Mouse (Mus musculus) liver, embryonic 11.5 days (tissue): ENCODE data around the gene Tet1. TPM values are rescaled to one million over a fixed set of nuclear protein-coding genes. Genes with fewer than 3 reads are reported as not detected.

Experiments
- ATAC-seq: fragments of 200-750 bp; cut with Nextera tagmentation; replicated peaks from 2 replicates; pipeline ENCODE4 v1.8.0; 2017; ENCODE audit warnings: moderate number of reproducible peaks, mild to moderate bottlenecking, moderate TSS enrichment, moderate library complexity; ENCODE audit not compliant: low FRiP score
- DNase-seq: peaks from one replicate; pipeline ENCODE4 v3.0.0-alpha.2; 2017; ENCODE audit warnings: low spot score
- H3K27ac ChIP-seq: fragments of 300-500 bp; sonication (generic); 2 replicates; pipeline ENCODE4 v1.5.1; 2014; ENCODE audit warnings: mild to moderate bottlenecking, low read depth, low read length, control low read depth
- H3K27me3 ChIP-seq: fragments of 300-500 bp; sonication (generic); replicated peaks from 2 replicates; pipeline ENCODE4 v1.6.1; 2014; ENCODE audit warnings: low read length, mixed read lengths; ENCODE audit not compliant: control insufficient read depth, insufficient read depth
- H3K36me3 ChIP-seq: fragments of 300-500 bp; sonication (generic); 2 replicates; pipeline ENCODE4 v1.6.1; 2014; ENCODE audit warnings: mild to moderate bottlenecking, low read length, moderate library complexity, mixed read lengths; ENCODE audit not compliant: control insufficient read depth, insufficient read depth
- H3K4me1 ChIP-seq: fragments of 300-500 bp; sonication (generic); replicated peaks from 2 replicates; pipeline ENCODE4 v1.6.1; 2014; ENCODE audit warnings: low read length, mixed read lengths; ENCODE audit not compliant: control insufficient read depth, insufficient read depth
- H3K4me2 ChIP-seq: fragments of 300-500 bp; sonication (generic); 2 replicates; pipeline ENCODE4 v1.6.1; 2014; ENCODE audit warnings: mild to moderate bottlenecking, control low read depth, moderate library complexity
- H3K4me3 ChIP-seq: fragments of 300-500 bp; sonication (generic); 2 replicates; pipeline ENCODE4 v1.5.1; 2014; ENCODE audit warnings: low read depth, low read length, control low read depth
- H3K9ac ChIP-seq: fragments of 300-500 bp; sonication (generic); 2 replicates; pipeline ENCODE4 v1.6.1; 2014; ENCODE audit warnings: low read depth, low read length, control low read depth
- H3K9me3 ChIP-seq: fragments of 300-500 bp; sonication (generic); 2 replicates; pipeline ENCODE4 v1.6.1; 2016; ENCODE audit warnings: low read length, inconsistent platforms, mixed read lengths; ENCODE audit not compliant: control insufficient read depth
- WGBS: fragments of 180-500 bp; shearing (Covaris S2); extraction: QIAGEN DNeasy Blood & Tissue Kit; methylation state at CpG from one replicate; pipeline ENCODE4 v1.1.7; 2014; 5-methylcytosine and 5-hydroxymethylcytosine counted together
- polyA plus RNA-seq: library from polyadenylated mRNA; unstranded; fragments of >200 nt; fragmentation: Nextera tagmentation; extraction: Ambion mirVana; gene quantifications from 2 replicates; pipeline ENCODE4 v1.2.1, GENCODE M21; 2014

Gene Tet1
- polyA plus RNA-seq, 1 experiment from 2014 or later, result 12.9 TPM

DNA sequence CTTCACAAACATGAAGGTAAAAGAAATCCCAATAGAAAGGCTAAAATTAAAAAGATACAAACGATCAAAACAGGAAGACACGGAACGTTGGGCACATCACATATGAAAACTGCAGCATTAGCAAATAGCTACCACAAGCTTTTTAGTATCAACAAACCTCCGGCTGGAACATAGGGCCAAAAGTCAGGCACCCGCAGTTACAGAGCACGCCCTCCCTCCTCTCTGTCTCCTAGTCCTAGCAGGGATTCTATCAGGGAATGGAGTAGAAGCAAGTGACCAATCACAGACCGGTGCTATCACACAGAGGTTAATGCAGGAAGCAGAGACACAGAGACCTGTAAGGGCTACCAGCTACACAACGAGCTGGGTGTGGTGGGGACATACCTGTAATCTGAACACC is 84.3 kb downstream of the Tet1 start:
- H3K9ac ChIP-seq, result no peak overlapping the region

DNA sequence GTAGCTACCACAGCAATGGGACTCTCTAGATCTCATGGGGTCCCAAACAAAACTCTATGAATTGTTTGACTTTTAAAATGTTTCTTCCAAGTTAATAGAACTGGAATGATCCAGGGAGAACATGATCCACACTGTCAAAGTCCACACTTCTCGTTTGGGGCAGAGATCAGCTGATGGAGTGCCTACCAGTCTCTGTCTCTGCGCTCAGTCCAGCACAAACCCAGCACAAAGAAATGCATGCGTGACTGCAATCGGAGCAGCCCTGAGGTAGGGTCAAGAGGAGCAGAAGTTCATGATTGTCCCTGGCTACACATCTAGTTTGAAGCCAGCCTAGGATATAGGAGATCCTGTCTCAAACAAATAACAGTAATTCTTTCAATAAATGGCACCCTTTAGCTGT is 85.4 kb downstream of the Tet1 start:
- Histone ChIP-seq H3K9ac (no peak overlapping the region), H3K4me1 (no peaks in the 10 kb centered on the region), H3K27ac (no peak overlapping the region), H3K4me3 (no peak overlapping the region), H3K27me3 (no peaks in the 10 kb centered on the region), H3K9me3 (no peaks in the 10 kb centered on the region), H3K4me2 (no peak overlapping the region), H3K36me3 (peaks cover 3% of the 10 kb centered on the region; the same call in 1 of the 2 replicates)
- DNase-seq (no peak), ATAC-seq (no peak)
- 83% methylated on average over 4 of the region's 4 CpGs for WGBS

More for the DNA sequence above, 84.3 kb downstream of the Tet1 start:
- no peak overlapping the region for H3K4me2 ChIP-seq
- no peaks in the 10 kb centered on the region for H3K27me3 ChIP-seq
- H3K9me3 ChIP-seq, result no peaks in the 10 kb centered on the region
- H3K4me3 ChIP-seq, result no peak overlapping the region
- WGBS, result 80% methylated on average over 8 of the region's 8 CpGs
- H3K36me3 ChIP-seq, result peaks cover 3% of the 10 kb centered on the region; the same call in 1 of the 2 replicates
- H3K27ac ChIP-seq, result no peak overlapping the region
- DNase-seq, result no peak
- no peak for ATAC-seq
- no peaks in the 10 kb centered on the region for H3K4me1 ChIP-seq

DNA sequence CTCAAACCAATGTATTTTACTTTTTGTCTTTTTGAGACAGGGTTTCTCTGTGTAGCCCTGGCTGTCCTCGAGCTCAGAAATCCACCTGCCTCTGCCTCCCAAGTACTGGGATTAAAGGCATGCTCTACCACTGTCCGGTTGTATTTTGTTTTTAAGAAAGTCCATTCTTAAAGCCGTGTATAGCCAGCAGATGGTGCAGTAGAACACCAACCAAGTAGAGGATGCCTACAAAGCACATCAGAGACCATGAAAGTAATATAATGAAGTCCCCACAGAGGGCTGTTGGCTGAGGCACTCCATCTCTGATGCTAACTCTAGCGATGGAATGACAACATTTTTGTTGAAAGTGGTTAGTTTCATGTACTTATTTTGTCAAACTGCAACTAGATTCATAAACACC is 98.8 kb downstream of the Tet1 start:
- H3K36me3 ChIP-seq, result peaks cover 8% of the 10 kb centered on the region; the same call in 1 of the 2 replicates
- H3K4me3 ChIP-seq, result no peak overlapping the region
- no peaks in the 10 kb centered on the region for H3K4me1 ChIP-seq
- no peaks in the 10 kb centered on the region for H3K9me3 ChIP-seq
- H3K4me2 ChIP-seq, result no peak overlapping the region
- DNase-seq (no peak), ATAC-seq (no peak)
- no peak overlapping the region for H3K9ac ChIP-seq
- WGBS, result 72% methylated on average over 4 of the region's 4 CpGs
- no peaks in the 10 kb centered on the region for H3K27me3 ChIP-seq
- H3K27ac ChIP-seq, result no peak overlapping the region

DNA sequence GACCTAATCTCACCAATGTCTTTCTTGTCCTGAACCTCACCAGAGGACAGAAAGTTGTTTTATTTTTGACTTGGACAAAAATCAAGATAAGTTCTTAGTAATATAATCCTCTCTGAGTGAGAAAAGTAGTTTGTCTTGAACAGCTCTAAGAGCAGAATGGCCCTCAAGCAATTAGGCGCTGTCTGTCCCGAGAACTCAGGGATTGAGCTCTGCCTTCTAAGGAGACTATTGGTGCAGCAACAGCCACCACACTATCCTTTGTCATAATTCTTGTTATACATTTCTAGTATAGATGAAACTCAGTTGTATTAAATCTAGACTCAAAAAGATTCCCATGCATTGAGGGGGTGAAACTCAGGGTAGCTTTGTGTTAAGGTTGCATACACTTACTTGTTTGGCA is 100.0 kb downstream of the Tet1 start:
- H3K27ac ChIP-seq, result no peak overlapping the region
- ATAC-seq (no peak), DNase-seq (no peak)
- H3K4me2 ChIP-seq, result no peak overlapping the region
- peaks cover 8% of the 10 kb centered on the region; the same call in 1 of the 2 replicates for H3K36me3 ChIP-seq
- H3K9me3 ChIP-seq, result no peaks in the 10 kb centered on the region
- WGBS, result 94% methylated on average over 2 of the region's 2 CpGs
- no peak overlapping the region for H3K4me3 ChIP-seq
- H3K4me1 ChIP-seq, result no peaks in the 10 kb centered on the region
- no peaks in the 10 kb centered on the region for H3K27me3 ChIP-seq
- no peak overlapping the region for H3K9ac ChIP-seq

DNA sequence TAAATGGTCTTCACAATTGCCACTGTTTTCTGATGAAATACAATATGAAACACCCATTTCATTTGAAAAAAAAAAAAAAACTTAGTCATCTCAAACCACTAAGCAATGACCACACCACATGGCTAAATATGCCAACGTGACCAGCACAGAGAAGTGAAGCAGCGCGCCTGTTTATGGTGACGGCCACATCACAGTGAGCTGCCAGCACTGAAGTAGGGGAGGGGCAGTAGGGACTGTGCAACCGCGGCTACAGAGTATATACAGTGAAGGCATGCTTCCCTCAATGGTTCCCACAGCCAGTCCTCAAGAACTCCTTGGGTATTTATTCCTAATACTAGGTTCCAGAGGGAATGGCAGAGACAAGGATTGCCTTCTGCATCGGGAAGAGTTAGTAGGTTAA is 100.5 kb downstream of the Tet1 start:
- no peak for ATAC-seq
- Histone ChIP-seq H3K4me3 (no peak overlapping the region), H3K27ac (no peak overlapping the region), H3K9ac (no peak overlapping the region), H3K36me3 (peaks cover 8% of the 10 kb centered on the region; the same call in 1 of the 2 replicates), H3K27me3 (no peaks in the 10 kb centered on the region), H3K9me3 (no peaks in the 10 kb centered on the region), H3K4me2 (no peak overlapping the region), H3K4me1 (no peaks in the 10 kb centered on the region)
- DNase-seq, result no peak
- WGBS, result 89% methylated on average over 7 of the region's 7 CpGs

DNA sequence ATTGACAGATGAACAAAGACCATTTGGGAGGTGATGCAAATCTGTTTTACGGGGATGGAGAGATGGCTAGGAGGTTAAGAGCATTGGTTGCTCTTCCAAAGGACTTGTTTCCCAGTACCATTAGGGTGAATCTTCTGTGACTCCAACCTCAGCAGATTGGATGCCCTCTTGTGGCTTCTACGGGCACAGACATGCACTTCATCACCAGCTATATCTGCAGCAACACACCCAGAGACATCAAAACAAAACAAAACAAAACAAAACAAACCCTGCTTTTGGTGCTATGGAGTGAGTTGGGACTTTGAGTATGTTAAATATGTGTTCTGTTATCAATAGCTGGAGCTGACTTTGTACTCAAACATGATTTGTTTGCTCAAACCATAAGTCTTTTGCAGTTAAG is 104.7 kb downstream of the Tet1 start:
- no peaks in the 10 kb centered on the region for H3K36me3 ChIP-seq
- no peak overlapping the region for H3K4me2 ChIP-seq
- no peaks in the 10 kb centered on the region for H3K4me1 ChIP-seq
- DNase-seq (no peak), ATAC-seq (no peak)
- H3K9ac ChIP-seq, result no peak overlapping the region
- H3K27me3 ChIP-seq, result no peaks in the 10 kb centered on the region
- H3K4me3 ChIP-seq, result no peak overlapping the region
- WGBS, result 66% methylated on average over 2 of the region's 2 CpGs
- no peaks in the 10 kb centered on the region for H3K9me3 ChIP-seq
- no peak overlapping the region for H3K27ac ChIP-seq

DNA sequence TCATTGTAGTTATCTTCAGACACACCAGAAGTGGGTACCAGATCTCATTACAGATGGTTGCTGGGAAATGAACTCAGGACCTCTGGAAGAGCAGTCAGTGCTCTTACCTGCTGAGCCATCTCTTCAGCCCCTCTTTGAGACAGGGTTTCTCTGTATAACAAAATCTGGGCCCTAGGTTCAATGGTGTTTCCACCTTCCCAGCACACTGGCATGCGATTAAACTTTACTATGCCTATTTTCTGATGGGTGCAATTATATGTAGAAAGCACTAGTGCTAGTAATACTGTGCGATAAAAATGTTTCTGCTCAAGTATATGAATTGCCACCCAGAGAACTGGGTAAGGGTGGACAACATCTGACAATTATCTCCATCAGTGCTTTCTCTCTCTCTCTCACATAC is 105.5 kb downstream of the Tet1 start:
- H3K4me2 ChIP-seq, result no peak overlapping the region
- DNase-seq (no peak), ATAC-seq (no peak)
- no peak overlapping the region for H3K27ac ChIP-seq
- H3K4me3 ChIP-seq, result no peak overlapping the region
- H3K4me1 ChIP-seq, result no peaks in the 10 kb centered on the region
- H3K27me3 ChIP-seq, result no peaks in the 10 kb centered on the region
- WGBS, result 94% methylated on average over 2 of the region's 2 CpGs
- H3K36me3 ChIP-seq, result no peaks in the 10 kb centered on the region
- H3K9me3 ChIP-seq, result no peaks in the 10 kb centered on the region
- H3K9ac ChIP-seq, result no peak overlapping the region

DNA sequence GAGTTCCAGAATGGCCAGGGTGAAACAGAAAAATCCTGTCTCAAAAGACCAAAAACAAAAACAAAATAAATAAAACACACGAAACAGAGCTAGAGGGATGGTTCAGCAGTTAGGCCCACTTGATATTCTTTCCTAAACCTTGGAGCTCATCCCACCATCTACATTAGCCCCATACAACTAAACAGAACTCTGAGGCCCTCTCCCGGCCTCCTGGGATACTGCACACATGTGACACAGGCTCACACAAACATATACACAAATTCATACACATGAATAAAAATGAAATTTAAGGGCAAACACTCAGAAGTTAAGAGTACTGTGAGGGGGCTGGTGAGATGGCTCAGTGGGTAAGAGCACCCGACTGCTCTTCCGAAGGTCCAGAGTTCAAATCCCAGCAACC is 114.6 kb downstream of the Tet1 start:
- H3K9ac ChIP-seq, result no peak overlapping the region
- 93% methylated on average over 4 of the region's 4 CpGs for WGBS
- H3K4me2 ChIP-seq, result no peak overlapping the region
- no peak overlapping the region for H3K4me3 ChIP-seq
- no peaks in the 10 kb centered on the region for H3K27me3 ChIP-seq
- no peak overlapping the region for H3K27ac ChIP-seq
- no peaks in the 10 kb centered on the region for H3K9me3 ChIP-seq
- peaks cover 5% of the 10 kb centered on the region; the same call in 1 of the 2 replicates for H3K36me3 ChIP-seq
- DNase-seq (no peak), ATAC-seq (no peak)
- peaks cover 11% of the 10 kb centered on the region for H3K4me1 ChIP-seq

DNA sequence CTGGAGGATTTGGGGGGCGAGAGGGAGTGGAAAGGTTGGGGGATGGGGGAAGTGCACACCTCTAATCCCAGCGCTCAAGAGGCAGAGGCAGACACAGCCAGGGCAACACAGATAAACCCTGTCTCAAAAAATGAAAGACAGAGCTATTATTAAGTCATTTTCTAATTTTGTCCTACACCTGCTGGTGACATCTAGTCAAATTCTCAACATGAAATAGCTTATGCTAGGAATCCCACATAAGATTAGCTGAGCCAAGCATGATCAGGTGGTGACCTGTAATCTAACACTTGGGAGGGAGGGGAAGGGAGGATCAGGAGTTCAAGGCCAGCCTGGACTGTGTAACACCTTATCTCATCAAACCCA is 115.7 kb downstream of the Tet1 start:
- 25% methylated on average over 2 of the region's 2 CpGs for WGBS
- H3K36me3 ChIP-seq, result peaks cover 14% of the 10 kb centered on the region; the same call in 1 of the 2 replicates
- peak overlapping the region; percentile 97 for H3K9ac ChIP-seq
- ATAC-seq, result no peak
- peak overlapping the region; percentile 99 for H3K4me3 ChIP-seq
- DNase-seq, result no peak
- H3K9me3 ChIP-seq, result no peaks in the 10 kb centered on the region
- H3K27me3 ChIP-seq, result no peaks in the 10 kb centered on the region
- H3K4me1 ChIP-seq, result peaks cover 14% of the 10 kb centered on the region
- peak overlapping the region; percentile 81 for H3K4me2 ChIP-seq
- H3K27ac ChIP-seq, result peak overlapping the region; percentile 93
